Mouse (Mus musculus) spleen, postnatal 36 days (tissue): ENCODE results near the gene Hoxb3.

Experiments
- DNase-seq, 2 experiments: peaks; one replicate each; pipeline ENCODE4 v3.0.0; 2022; ENCODE audit warnings: low spot score in 2 of 2, mixed read lengths in 1 of 2

Hoxb3 gene

GRCm38 (mm10) chr11:96338957-96339855 is 16.1 kb downstream of the Hoxb3 start:
- no peak for DNase-seq

GRCm38 (mm10) chr11:96340698-96341365 is 17.7 kb downstream of the Hoxb3 start:
- DNase-seq, result no peak

- no peak for DNase-seq
Measured at GRCm38 (mm10) chr11:96341701-96342575, 18.8 kb downstream of the Hoxb3 start.

- no peak for DNase-seq
Measured at GRCm38 (mm10) chr11:96342576-96342930, 19.4 kb downstream of the Hoxb3 start.

- no peak for DNase-seq
Measured at GRCm38 (mm10) chr11:96343206-96343745, 20.1 kb downstream of the Hoxb3 start.

GRCm38 (mm10) chr11:96344061-96344877 is 21.1 kb downstream of the Hoxb3 start:
- no peak for DNase-seq

GRCm38 (mm10) chr11:96344878-96345159 is 21.7 kb downstream of the Hoxb3 start:
- DNase-seq, result no peak

- DNase-seq, result no peak
Measured at GRCm38 (mm10) chr11:96345220-96345892, 22.2 kb downstream of the Hoxb3 start.

- DNase-seq, result no peak
Measured at GRCm38 (mm10) chr11:96345893-96346806, 23.0 kb downstream of the Hoxb3 start.

- no peak for DNase-seq
Measured at GRCm38 (mm10) chr11:96346916-96347520, 23.9 kb downstream of the Hoxb3 start.

GRCm38 (mm10) chr11:96347717-96348116 is 24.6 kb downstream of the Hoxb3 start:
- DNase-seq, result no peak

- no peak for DNase-seq
Measured at GRCm38 (mm10) chr11:96348141-96348928, 25.2 kb downstream of the Hoxb3 start.

- DNase-seq, result no peak
Measured at GRCm38 (mm10) chr11:96348988-96349387, 25.9 kb downstream of the Hoxb3 start.

GRCm38 (mm10) chr11:96349491-96350340 is 26.6 kb downstream of the Hoxb3 start:
- DNase-seq, result no peak

- no peak for DNase-seq
Measured at GRCm38 (mm10) chr11:96350341-96350624, 27.2 kb downstream of the Hoxb3 start, which contains the start of gene Hoxb2. Hoxb2 (plus strand) TSS chr11:96350525.

GRCm38 (mm10) chr11:96350791-96351190 is 27.7 kb downstream of the Hoxb3 start:
- no peak for DNase-seq

- no peak for DNase-seq
Measured at GRCm38 (mm10) chr11:96351312-96351711, 28.2 kb downstream of the Hoxb3 start.
